Mouse (Mus musculus) cerebellum, postnatal 4 days (tissue): ENCODE results near the gene Chst5.
"Not testable (repeated sequence)": the region's sequence is repeated elsewhere in the genome, so short reads cannot be mapped to it uniquely, and the experiment has no call there.

Experiments
- DNase-seq, 2 experiments: peaks; one replicate each; pipeline ENCODE4 v3.0.0; 2022; ENCODE audit warnings: low spot score in 2 of 2, mixed read lengths in 1 of 2

The Chst5 gene

DNA sequence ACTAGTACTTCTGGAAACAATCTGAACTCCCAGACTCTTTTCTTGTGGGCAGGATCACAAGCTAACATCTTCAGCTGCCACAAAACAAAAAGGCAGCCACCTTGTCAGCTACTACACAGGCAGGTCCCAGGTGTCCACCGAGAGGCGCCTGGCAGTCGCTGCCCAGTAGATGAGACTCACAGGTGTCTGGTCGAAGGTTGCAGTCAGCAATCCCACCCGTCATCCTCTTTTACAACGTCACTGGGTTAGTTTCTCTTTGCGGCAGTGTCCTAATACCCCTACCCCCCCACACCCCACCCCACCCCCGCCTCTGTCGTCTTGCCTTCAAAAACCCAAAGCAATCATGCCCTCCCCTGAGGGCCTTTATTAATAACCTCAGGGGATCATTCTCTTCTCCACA is 34.5 kb downstream of the Chst5 start:
- DNase-seq = no peak

- no peak for DNase-seq
Measured at GRCm38 (mm10) chr8:111871278-111871677, 39.0 kb downstream of the Chst5 start.

DNA sequence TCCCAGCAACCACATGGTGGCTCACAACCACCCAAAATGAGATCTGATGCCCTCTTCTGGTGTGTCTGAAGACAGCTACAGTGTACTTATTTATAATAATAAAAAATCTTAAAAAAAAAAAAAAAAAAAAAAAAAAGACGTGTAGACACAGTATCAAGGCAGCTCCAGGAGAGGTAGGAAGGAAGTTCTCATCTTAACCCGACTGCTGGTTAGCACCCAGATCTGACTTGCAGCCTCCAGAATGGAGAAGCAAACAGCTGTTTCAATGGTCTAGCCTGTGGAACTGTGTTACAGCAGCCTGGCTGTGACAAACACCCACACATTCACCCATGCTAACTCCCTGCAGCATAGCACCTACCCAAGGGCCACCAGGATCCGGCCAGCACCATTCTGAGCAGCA is 39.9 kb downstream of the Chst5 start:
- no peak for DNase-seq

DNA sequence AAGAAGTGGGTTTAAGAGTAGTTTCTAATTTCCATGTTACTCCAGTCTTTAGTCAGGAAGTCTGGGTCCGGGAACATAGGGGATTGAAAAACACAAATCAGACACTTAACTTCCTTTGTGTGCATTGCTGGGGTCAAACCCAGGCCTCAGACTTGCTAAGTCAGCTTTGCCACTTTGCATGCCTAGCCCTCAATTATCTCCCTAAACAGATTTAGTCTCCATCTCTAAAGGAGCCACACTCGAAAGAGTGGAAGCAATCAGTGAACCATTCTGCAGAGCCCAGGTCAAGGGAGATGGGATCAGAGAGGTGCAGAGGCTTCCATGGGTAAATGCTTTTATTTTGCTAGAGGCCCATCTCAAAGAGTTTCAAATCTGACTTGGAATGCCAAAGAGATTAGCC is 41.6 kb downstream of the Chst5 start:
- no peak for DNase-seq

GRCm38 (mm10) chr8:111865857-111866256 is 44.4 kb downstream of the Chst5 start:
- no peak for DNase-seq

DNA sequence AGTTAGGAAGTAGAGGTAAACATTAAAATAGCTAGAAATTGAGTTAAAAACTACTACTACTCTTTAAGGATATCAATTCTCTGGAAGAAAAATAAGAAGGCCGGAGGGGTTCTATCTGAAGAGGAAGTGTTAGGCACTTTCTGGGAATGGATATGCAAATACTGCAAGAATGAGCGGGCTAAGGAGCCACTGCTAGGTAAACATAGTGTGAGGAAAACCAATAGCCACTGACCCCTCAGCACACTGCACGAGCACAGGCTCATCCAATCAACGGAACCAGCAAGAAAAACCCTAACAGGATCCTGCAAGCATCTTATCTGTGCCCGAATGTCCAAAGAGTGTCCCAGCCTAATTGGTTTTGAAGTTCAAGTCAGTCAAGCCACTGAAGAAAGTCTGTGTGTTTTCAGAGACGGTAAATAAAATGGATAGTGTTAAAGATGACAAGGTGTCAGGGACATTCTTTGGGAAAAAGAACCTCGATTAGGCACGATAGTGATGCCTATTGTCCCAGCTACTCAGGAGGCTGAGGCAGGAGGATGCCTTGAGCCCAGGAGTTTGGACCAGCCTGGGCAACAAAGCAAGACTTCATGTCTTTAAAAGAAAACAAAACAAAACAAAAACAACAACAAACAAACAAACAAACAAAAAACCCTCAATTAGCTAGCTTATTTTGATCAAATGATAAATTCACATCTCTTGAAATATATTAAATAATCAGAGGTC is 45.0 kb downstream of the Chst5 start:
- DNase-seq = no peak

DNA sequence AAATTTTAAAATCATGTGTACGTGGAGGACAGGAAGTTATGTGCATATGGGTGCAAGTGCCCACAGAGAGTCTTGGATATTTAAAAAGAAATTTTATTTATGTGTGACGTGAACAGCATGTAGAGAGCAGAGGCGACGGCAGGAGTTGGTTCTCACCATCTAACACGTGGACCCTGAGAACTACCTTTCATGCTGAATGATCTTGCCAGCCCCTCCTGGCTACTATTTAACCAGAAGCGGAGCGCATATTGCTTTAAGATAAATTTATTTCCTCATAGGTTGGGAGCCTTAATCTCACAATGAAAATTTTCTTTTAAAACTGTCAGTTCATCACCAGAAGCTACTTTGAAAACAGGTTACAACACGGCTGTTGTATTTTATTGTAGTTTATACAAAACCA is 45.6 kb downstream of the Chst5 start:
- DNase-seq = no peak

- DNase-seq = no peak
Measured at GRCm38 (mm10) chr8:111863280-111863679, 47.0 kb downstream of the Chst5 start.

DNA sequence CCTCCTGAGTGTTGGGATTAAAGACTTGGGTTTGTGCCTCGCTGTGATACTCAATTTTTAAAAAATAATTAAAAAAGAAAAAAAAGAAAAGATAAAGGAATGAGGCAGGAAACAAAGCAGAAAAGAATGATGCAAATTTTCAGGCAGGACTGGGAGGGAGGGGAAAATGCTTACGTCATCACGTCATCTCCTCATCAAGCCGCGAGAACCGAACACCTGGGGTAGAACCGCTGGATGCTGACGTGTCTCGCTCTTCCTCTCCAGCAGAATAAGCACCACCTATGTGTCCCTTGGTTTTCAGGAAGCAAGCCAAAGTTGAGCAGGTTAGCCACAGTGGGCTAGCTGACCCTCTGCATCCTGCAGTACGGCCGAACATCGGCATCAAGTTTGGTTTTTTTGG is 54.3 kb downstream of the Chst5 start:
- DNase-seq = no peak

GRCm38 (mm10) chr8:111853861-111854501 is 56.3 kb downstream of the Chst5 start, which contains the start of gene Cfdp1:
Gene Cfdp1, minus strand, starts transcription at chr8:111854291.
- peak; percentile 80 to 92 for DNase-seq

DNA sequence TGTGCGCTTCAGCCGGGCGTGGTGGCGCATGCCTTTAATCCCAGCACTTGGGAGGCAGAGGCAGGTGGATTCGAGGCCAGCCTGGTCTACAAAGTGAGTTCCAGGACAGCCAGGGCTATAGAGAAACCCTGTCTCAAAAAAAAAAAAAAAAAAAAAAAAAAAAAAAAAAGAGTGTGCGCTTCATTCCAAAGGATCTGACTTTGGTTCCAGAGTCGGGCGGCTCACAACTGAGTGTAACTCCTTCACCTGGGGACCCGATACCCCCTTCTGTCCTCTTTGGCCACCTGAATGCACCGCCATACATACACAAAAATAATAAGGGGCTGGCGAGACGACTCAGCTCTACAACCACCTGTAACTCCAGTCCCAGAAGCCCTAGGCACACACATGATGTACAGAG is 57.0 kb downstream of the Chst5 start:
- DNase-seq = not testable (repeated sequence)

DNA sequence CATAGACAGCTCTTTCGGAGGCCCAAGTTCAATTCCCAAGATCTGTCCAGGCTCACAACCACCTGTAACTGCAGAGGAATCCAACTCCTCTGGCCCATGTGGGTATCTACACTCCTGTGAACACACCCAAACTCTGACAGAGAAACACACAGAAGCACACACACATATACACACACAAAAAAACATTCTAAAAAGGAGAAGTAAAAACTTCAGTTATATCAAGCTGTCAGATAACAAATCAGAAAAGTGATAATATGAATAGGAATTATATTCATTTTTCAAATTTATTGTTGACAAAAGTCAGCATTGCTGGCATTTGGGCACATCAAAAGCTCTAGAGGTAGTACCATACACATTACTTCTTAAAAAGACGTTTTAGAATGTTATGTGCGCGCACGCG is 63.5 kb downstream of the Chst5 start:
- DNase-seq = no peak
